Mouse (Mus musculus) kidney, postnatal 25 days (tissue): ENCODE data around the gene Pik3r6.
A peak's percentile ranks its signal among the peaks of the same experiment; 100 is the strongest.

ENCODE experiments used
- DNase-seq, 2 experiments: peaks; one replicate each; pipeline ENCODE4 v3.0.0; 2021; ENCODE audit warnings: mixed read lengths in 2 of 2

The Pik3r6 gene

GRCm38 (mm10) chr11:68536465-68536864, 33.6 kb downstream of the Pik3r6 start:
- DNase-seq = no peak

- no peak for DNase-seq
Measured at GRCm38 (mm10) chr11:68539621-68540020, 36.8 kb downstream of the Pik3r6 start.

GRCm38 (mm10) chr11:68544554-68544953, 41.7 kb downstream of the Pik3r6 start:
- peak; percentile 54 to 66 for DNase-seq

DNA sequence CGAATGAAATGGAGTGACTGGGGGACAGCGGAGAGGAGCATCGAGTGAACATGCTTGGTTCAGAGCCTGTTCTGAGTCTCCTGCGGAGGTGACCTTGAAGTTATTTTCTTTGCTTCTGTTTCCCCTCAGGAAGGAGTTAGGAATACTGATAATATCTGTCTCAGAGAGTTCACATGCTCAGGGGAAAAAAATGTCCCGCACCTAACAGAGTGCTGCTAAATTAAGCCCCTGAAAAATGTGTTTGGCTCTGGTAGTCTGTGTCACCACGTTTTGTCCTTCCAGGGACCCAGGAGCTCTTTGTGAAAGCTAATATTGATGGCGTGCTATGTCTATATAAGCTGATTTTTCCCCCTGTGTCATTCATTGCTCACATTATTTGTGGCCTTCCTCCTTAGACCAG, 42.4 kb downstream of the Pik3r6 start:
- DNase-seq = no peak

DNA sequence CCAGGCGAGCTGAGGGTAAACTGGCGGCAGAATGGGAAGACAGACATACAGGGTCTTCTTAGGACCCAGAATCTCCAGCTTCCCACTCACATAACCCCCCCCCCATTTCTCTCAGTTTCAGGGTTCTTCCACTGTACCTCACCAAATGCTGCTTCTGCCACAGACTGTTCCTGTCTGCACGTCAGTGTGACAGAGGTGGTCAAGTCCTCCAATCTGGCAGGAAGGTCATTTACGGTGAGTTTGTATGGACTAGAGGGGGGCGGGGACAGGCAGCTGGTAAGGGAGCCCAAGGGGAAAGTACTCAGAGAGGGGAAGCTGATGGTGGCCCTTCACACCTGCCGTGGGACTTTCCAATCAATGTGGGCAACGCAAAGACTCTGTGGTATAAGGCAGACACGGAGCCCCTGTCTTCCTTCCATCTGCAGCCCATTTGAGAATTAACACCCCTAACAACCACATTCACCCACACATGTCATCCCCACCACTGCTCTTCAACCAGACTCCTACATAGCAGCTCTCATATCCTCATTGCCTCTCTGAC, 42.9 kb downstream of the Pik3r6 start:
- no peak for DNase-seq

GRCm38 (mm10) chr11:68547484-68547883, 44.7 kb downstream of the Pik3r6 start:
- no peak for DNase-seq

- no peak for DNase-seq
Measured at GRCm38 (mm10) chr11:68549597-68549996, 46.8 kb downstream of the Pik3r6 start.

GRCm38 (mm10) chr11:68550358-68550757, 47.5 kb downstream of the Pik3r6 start:
- no peak for DNase-seq

DNA sequence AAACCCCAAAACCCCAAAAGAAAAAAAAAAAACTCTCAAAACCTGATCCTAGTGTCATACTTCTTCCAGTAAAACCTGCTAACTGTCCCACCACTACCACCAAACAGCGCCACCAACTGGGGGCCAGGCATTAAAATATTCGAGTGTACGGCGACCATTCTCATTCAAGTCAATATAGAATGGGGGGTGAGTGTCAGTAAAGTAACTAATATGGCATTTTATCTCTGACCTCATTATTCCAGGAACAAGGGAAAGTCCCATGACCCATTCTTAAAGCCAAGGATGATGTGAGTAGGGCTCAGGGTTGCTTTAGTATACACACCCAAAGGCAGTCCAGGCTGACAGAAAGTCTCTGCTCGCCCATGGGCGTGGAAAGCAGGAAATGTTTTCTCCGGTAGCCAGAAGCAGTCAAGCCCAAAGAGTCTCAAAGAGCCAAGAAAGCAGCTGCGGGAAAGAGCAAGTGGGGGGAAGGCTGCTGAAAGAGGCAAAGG, 51.2 kb downstream of the Pik3r6 start:
- DNase-seq = peak in 1 of 2 experiments; percentile 57

- DNase-seq = peak; percentile 90 to 91
Measured at GRCm38 (mm10) chr11:68555918-68556584, 53.2 kb downstream of the Pik3r6 start, which contains the start of gene Mfsd6l. Gene Mfsd6l (plus strand): TSS chr11:68556186.

DNA sequence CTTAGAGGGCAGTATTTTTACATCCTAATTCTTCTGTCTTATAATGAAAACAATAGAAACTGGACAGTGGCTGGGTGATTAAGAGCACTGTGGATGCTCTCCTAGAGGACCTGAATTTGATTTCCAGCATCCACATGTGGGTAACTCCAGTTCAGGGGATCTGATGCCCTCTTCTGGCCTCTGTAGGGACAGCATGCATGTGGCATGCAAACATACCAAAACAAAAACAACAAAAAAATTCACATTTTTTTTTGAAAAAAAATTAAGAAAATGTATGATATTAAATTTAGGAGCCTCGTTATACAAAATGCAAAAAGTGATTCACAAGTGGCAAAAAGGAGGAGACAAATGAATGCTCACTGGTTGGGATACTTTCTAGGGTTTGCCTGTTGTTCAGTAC, 56.7 kb downstream of the Pik3r6 start:
- DNase-seq = peak in 1 of 2 experiments; percentile 27

DNA sequence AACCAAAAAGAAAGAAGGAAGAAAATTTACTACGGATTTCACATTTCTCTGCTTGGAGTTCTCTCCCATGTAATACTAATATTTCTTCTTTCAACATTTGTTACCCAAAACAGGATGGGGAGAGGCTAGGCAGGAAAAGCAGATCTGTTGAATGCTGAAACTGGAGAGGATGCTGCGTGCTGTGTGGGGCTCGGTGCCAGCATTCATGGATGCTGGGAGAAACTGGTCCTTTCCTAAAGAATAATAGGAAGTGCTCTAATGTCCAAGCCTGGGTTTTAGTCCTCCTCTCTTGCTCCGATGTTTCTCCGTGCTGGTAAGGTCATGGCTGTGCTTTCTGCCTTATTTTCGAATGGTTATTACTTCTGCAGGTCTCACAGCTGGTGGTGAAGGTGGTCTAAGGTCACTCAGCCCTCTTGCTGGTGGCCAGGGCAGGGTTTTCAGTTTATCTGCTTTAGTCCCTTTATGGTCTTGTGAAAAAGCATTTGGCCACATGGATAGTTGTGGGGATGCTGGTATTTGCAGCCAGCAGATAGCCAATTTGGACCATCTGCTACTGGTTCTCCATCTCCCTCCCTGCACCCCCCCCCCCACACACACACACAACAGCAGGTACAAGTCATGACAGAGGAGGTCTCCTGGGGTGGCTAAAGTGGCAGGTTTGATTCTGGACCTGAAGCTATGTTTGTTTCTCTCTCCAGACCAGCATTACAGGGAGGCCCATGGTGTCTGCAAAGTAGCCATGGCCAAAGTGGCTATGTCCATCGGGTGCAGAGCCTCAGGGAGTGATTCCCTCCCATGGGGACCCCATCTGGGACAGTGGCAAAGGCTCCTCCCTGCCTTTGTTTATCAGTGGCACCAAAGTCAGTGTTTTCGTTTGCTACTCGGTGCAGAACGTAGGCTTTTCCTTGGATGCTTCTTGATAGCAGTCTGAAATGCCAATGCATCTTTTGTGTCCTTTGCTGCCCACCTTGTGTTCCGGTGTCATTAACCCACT, 59.4 kb downstream of the Pik3r6 start:
- DNase-seq = peak in 1 of 2 experiments; percentile 30

- DNase-seq = no peak
Measured at GRCm38 (mm10) chr11:68564356-68565031, 61.7 kb downstream of the Pik3r6 start.

GRCm38 (mm10) chr11:68565032-68565429, 62.2 kb downstream of the Pik3r6 start:
- DNase-seq = no peak

GRCm38 (mm10) chr11:68566447-68567059, 63.7 kb downstream of the Pik3r6 start:
- peak; percentile 77 to 87 for DNase-seq

DNA sequence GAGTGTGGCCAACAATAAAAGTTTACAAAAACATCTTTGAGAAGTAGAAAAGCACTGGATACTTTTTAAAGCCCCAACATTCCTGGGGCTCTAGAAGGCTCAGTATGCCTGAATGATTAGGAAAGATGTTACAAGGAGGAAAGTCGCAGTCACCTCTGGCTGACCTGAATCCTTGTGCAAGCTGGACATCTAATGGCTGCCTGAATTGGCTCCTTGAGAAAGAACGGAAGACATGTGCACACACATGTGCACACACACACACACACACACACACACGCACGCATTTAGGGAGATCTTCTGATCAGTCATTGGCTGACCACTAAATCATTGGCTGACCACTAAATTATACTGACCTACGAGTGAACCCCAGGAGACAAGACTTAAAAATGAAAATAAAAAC, 68.0 kb downstream of the Pik3r6 start:
- DNase-seq = no peak

DNA sequence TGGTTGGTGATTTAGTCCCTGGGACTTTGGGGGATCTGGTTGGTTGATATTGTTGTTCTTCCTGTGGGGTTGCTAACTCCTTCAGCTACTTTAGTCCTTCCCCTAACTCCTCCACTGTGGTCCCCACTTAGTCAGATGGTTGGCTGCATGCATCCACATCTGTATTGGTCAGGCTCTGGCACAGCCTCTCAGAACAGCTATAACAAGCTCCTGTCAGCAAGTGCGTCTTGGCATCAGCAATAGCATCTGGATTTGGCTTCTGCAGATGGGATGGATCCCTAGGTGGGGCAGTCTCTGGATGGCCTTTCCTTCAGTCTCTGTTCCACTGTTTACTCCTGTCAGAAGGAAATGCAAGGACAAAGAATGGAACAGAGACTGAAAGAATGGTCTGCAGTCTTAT, 74.3 kb downstream of the Pik3r6 start:
- no peak for DNase-seq

GRCm38 (mm10) chr11:68579462-68579881, 76.7 kb downstream of the Pik3r6 start:
- DNase-seq = no peak

DNA sequence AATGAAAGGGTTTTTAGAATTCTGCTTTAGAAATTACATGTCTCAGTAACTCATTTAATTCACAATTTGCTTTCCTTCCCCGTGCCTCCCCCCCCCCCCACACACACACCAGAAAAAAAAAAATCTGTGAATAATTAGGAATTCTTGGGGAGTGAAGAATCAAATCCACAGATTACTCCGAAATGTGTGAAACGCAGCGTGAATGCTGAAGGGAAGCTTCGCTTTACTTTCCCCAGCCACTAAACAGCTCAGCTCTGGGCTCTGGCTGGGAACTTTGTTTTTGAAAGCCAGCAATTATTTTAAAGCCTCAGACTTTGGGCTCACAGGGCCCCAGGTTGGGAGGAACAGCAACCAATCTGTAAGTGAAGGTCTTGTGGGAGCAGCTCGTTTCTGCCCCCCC, 77.7 kb downstream of the Pik3r6 start:
- no peak for DNase-seq

- no peak for DNase-seq
Measured at GRCm38 (mm10) chr11:68583225-68583624, 80.4 kb downstream of the Pik3r6 start.

DNA sequence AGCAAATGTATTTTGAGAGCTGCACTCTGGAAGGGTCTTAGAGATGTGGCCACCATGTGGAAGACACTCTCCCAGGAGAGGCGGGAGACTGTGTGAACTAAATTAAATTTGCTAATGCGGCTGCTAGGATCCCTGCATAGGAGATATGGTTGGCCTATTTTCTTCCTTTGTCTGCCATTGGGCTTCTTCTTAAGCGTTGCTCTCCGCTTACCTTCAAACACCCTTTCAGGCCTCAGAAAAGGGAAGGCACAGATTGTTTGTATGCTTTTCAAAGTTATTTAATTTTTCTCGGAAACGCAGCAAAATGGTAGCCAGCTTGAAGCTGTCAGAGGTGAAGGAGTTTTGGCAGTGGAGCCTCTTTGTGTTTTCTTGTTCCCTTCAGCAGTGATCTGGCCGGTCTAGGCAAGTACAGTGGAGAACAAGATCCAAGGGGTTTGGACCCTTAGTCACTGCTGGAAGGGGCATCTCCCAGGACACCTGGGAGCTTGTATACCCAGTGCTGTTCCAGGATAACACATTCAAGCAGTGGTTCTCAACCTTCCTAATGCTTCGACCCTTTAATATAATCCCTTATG, 81.2 kb downstream of the Pik3r6 start:
- no peak for DNase-seq

- peak in 1 of 2 experiments; percentile 40 for DNase-seq
Measured at GRCm38 (mm10) chr11:68585890-68586289, 83.1 kb downstream of the Pik3r6 start.
